Mouse (Mus musculus) forebrain, postnatal 0 days (tissue): ENCODE measurements around the gene C130060K24Rik. TPM values are rescaled to one million over a fixed set of nuclear protein-coding genes. Genes with fewer than 3 reads are reported as not detected.

Experiments used
- ATAC-seq: fragments of 200-750 bp; cut with Nextera tagmentation; 2 replicates; pipeline ENCODE4 v1.8.0; 2017; ENCODE audit warnings: mild to moderate bottlenecking, moderate library complexity
- DNase-seq: peaks from one replicate; pipeline ENCODE4 v3.0.0-alpha.2; 2015
- H3K27ac ChIP-seq: fragments of 300-500 bp; sonication (generic); 2 replicates; pipeline ENCODE4 v1.5.1; 2014; ENCODE audit warnings: low read depth, mild to moderate bottlenecking, antibody characterized with exemption, low read length, moderate library complexity, mixed read lengths
- H3K27me3 ChIP-seq: fragments of 300-500 bp; sonication (generic); 2 replicates; pipeline ENCODE4 v1.6.1; 2014; ENCODE audit warnings: mild to moderate bottlenecking, low read length, mixed read lengths; ENCODE audit not compliant: insufficient read depth
- H3K36me3 ChIP-seq: fragments of 300-500 bp; sonication (generic); 2 replicates; pipeline ENCODE4 v1.6.1; 2014; ENCODE audit warnings: mild to moderate bottlenecking, moderate library complexity; ENCODE audit not compliant: insufficient read depth
- H3K4me1 ChIP-seq: fragments of 300-500 bp; sonication (generic); 2 replicates; pipeline ENCODE4 v1.6.1; 2014; ENCODE audit warnings: antibody characterized with exemption; ENCODE audit not compliant: insufficient read depth
- H3K4me2 ChIP-seq: fragments of 300-500 bp; sonication (generic); 2 replicates; pipeline ENCODE4 v1.6.1; 2014; ENCODE audit warnings: low read depth, mild to moderate bottlenecking, moderate library complexity
- H3K4me3 ChIP-seq: fragments of 300-500 bp; sonication (generic); 2 replicates; pipeline ENCODE4 v1.5.1; 2014; ENCODE audit warnings: low read depth, low read length, mixed read lengths
- H3K9ac ChIP-seq: fragments of 300-500 bp; sonication (generic); 2 replicates; pipeline ENCODE4 v1.6.1; 2014; ENCODE audit warnings: mild to moderate bottlenecking
- H3K9me3 ChIP-seq: fragments of 300-500 bp; sonication (generic); 2 replicates; pipeline ENCODE4 v1.6.1; 2016; ENCODE audit warnings: low read length
- CTCF ChIP-seq: sonication (generic); IDR thresholded peaks from 2 replicates; pipeline ENCODE4 v1.5.1; 2016; ENCODE audit warnings: antibody characterized with exemption, control low read depth, low read depth
- WGBS: fragments of 180-500 bp; shearing (Covaris S2); extraction: QIAGEN DNeasy Blood & Tissue Kit; methylation state at CpG from one replicate; pipeline ENCODE4 v1.1.7; 2014; 5-methylcytosine and 5-hydroxymethylcytosine counted together
- polyA plus RNA-seq: library from polyadenylated mRNA; unstranded; fragments of >200 nt; fragmentation: Nextera tagmentation; extraction: Ambion mirVana; gene quantifications from 2 replicates; pipeline ENCODE4 v1.2.1, GENCODE M21; 2015
- total RNA-seq: library from RNA; depleted of rRNA; stranded (reverse); fragments of >200 nt; gene quantifications from 2 replicates; pipeline ENCODE4 v1.2.3, GENCODE M21; 2014

C130060K24Rik gene
- total and polyA plus RNA-seq, 2 experiments from 2014 or later = 0.48 to 0.52 TPM

- DNase-seq (no peak), ATAC-seq (no peak)
- Histone ChIP-seq H3K4me1 (no peaks in the 10 kb centered on the region), H3K27me3 (no peaks in the 10 kb centered on the region; the same call in 1 of the 2 replicates), H3K36me3 (no peaks in the 10 kb centered on the region), H3K27ac (no peak overlapping the region), H3K4me3 (no peak overlapping the region), H3K9me3 (no peaks in the 10 kb centered on the region), H3K9ac (no peak overlapping the region), H3K4me2 (no peak overlapping the region)
- TF ChIP-seq CTCF = no peak
- WGBS = 60% methylated on average over 2 of the region's 2 CpGs
Measured at GRCm38 (mm10) chr6:65375918-65376317, 5.0 kb upstream of the C130060K24Rik start.

GRCm38 (mm10) chr6:65421888-65422287 is 41.0 kb downstream of the C130060K24Rik start:
- no peak overlapping the region for H3K4me3 ChIP-seq
- H3K4me1 ChIP-seq = no peaks in the 10 kb centered on the region
- H3K9ac ChIP-seq = no peak overlapping the region
- H3K36me3 ChIP-seq = no peaks in the 10 kb centered on the region
- H3K4me2 ChIP-seq = no peak overlapping the region
- no peaks in the 10 kb centered on the region for H3K9me3 ChIP-seq
- WGBS = 85% methylated on average over 1 of the region's 1 CpGs
- no peak overlapping the region for H3K27ac ChIP-seq
- no peaks in the 10 kb centered on the region for H3K27me3 ChIP-seq
- ATAC-seq (no peak), DNase-seq (no peak)
- TF ChIP-seq CTCF = no peak

DNA sequence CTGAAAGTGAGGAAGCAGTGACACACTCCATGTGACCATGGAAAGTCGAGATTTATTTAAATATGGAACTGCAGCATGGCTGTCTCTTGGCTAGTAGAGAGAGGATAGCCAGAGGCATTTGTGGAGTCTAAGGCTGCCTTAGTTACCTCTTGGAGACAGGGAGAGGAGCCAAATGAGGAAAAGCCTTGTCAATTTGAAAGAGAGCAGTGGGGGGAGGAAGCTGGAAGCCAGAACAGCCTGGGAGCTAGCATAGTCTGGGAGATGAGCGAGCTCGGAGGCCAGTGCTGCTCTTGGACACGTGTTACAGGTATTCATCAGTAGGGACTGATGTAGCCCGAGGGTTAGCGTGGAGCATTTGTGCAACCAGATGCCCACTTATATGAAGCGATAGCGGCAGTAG is 46.2 kb downstream of the C130060K24Rik start:
- TF ChIP-seq CTCF = no peak
- H3K9ac ChIP-seq = no peak overlapping the region
- no peaks in the 10 kb centered on the region for H3K36me3 ChIP-seq
- ATAC-seq (peak; percentile 68), DNase-seq (peak; percentile 34)
- no peaks in the 10 kb centered on the region for H3K4me1 ChIP-seq
- H3K4me2 ChIP-seq = no peak overlapping the region
- 62% methylated on average over 8 of the region's 8 CpGs for WGBS
- H3K27me3 ChIP-seq = no peaks in the 10 kb centered on the region
- H3K9me3 ChIP-seq = no peaks in the 10 kb centered on the region
- H3K27ac ChIP-seq = no peak overlapping the region
- no peak overlapping the region for H3K4me3 ChIP-seq

- ATAC-seq (no peak), DNase-seq (no peak)
- H3K4me1 ChIP-seq = no peaks in the 10 kb centered on the region
- no peak overlapping the region for H3K27ac ChIP-seq
- H3K9me3 ChIP-seq = no peaks in the 10 kb centered on the region
- H3K27me3 ChIP-seq = no peaks in the 10 kb centered on the region
- TF ChIP-seq CTCF = no peak
- no peaks in the 10 kb centered on the region for H3K36me3 ChIP-seq
- WGBS = 89% methylated on average over 5 of the region's 5 CpGs
- no peak overlapping the region for H3K9ac ChIP-seq
- H3K4me3 ChIP-seq = no peak overlapping the region
- H3K4me2 ChIP-seq = no peak overlapping the region
Measured at GRCm38 (mm10) chr6:65433159-65433558, 52.3 kb downstream of the C130060K24Rik start.

DNA sequence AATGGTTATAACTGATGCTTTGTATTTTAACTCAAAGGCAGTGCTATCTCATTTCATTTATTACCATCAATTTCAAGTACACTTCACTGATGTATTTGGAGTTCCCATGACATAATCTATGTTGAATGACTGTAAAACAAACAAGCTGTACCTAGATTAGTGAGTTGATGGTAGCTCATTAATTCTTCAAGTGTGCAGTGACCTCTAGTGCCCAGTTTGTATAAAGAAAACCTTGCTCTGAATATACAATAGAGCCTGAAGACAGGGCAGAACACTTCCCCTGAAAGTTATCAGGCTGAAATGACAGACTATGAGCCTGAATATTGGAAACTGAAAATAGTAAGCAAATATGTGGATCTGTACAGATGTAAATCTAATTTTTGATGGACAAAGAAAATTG is 72.6 kb downstream of the C130060K24Rik start:
- H3K36me3 ChIP-seq = no peaks in the 10 kb centered on the region
- DNase-seq = peak; percentile 57
- no peak overlapping the region for H3K9ac ChIP-seq
- no peaks in the 10 kb centered on the region for H3K27me3 ChIP-seq
- H3K27ac ChIP-seq = no peak overlapping the region
- H3K4me2 ChIP-seq = no peak overlapping the region
- H3K9me3 ChIP-seq = no peaks in the 10 kb centered on the region
- ATAC-seq = peak; percentile 89
- no peak overlapping the region for H3K4me3 ChIP-seq
- peak; percentile 62 for TF ChIP-seq CTCF
- no peaks in the 10 kb centered on the region for H3K4me1 ChIP-seq

DNA sequence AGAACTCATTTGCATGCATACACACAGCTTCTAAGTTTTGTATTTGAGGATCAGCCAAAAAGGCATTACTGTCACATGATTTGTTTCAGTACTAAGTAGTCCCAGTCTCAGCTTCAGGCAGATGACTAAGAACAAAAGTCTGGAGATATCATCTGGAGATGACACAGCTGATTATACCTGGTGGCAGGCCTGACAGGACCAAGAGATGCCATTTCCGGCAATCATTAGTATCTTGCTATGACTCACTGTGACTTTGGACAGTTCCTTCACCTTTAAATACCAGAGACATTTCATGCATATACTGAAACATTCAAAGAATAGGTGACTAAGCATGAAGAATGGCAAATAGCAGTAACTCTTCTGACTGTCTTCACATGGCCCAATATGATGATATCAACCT is 84.4 kb downstream of the C130060K24Rik start:
- 93% methylated on average over 1 of the region's 1 CpGs for WGBS
- Histone ChIP-seq H3K4me1 (no peaks in the 10 kb centered on the region), H3K9ac (no peak overlapping the region), H3K27me3 (no peaks in the 10 kb centered on the region), H3K36me3 (no peaks in the 10 kb centered on the region), H3K9me3 (no peaks in the 10 kb centered on the region), H3K4me2 (no peak overlapping the region), H3K4me3 (no peak overlapping the region), H3K27ac (no peak overlapping the region)
- no peak for TF ChIP-seq CTCF
- DNase-seq = no peak
- no peak for ATAC-seq

DNA sequence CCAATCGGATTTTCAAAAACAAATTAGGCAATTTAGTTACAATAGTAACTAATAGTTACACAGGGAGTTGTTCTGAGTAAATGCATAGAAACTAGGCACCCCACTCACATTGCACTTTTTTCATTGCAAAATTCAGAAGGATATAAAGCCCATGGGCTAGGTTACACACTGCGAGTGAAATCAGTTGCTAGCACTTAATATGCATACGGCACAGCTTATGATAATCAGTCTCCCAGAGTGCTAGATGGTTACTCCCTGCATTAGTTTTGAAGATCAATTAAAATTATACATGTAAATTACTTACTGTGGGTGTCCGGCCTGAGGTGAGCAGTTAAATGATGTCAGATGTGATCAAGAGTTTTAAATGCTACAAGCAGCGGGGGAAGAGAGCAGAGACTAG is 89.4 kb downstream of the C130060K24Rik start:
- Histone ChIP-seq H3K27me3 (no peaks in the 10 kb centered on the region), H3K4me3 (no peak overlapping the region), H3K4me1 (no peaks in the 10 kb centered on the region), H3K27ac (no peak overlapping the region), H3K4me2 (no peak overlapping the region), H3K36me3 (no peaks in the 10 kb centered on the region), H3K9ac (no peak overlapping the region), H3K9me3 (no peaks in the 10 kb centered on the region)
- ATAC-seq = peak; percentile 20; the same call in 1 of the 2 replicates
- WGBS = 63% methylated on average over 5 of the region's 5 CpGs
- no peak for DNase-seq
- TF ChIP-seq CTCF = no peak

- H3K9ac ChIP-seq = no peak overlapping the region
- no peak overlapping the region for H3K4me2 ChIP-seq
- WGBS = 95% methylated on average over 7 of the region's 7 CpGs
- no peak for TF ChIP-seq CTCF
- ATAC-seq (no peak), DNase-seq (no peak)
- H3K4me1 ChIP-seq = no peaks in the 10 kb centered on the region
- no peaks in the 10 kb centered on the region for H3K27me3 ChIP-seq
- no peak overlapping the region for H3K27ac ChIP-seq
- no peak overlapping the region for H3K4me3 ChIP-seq
- H3K9me3 ChIP-seq = no peaks in the 10 kb centered on the region
- H3K36me3 ChIP-seq = no peaks in the 10 kb centered on the region
Measured at GRCm38 (mm10) chr6:65472455-65472854, 91.5 kb downstream of the C130060K24Rik start.
